In the genomic region with DNA sequence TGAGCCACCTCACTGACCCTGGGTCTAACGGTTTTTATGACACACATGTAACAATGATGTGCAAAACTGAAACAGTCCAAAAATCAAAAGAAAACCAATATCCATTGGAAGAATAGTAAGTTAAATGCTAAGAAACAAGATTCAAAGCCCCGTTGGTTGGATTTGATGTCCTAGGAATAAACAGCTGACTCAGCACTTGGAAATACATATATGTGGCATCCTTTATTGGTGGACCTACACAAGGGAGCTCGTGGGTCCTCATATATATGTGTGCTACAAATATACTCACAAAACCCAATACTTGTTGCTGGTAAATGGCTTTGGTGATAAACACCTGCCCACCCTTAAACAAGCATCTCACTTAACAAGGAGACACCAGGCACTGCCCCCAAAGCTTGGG, we compare ENCODE assay signal across 23 mouse cellular contexts.
"Had no signal": no experiment of that assay in that cellular context is flagged by ENCODE, and none has a peak within 500 bp of the region (broad histone marks: within the 10 kb centered on the region; RNA-seq: fewer than 3 reads in every experiment).

No protein-coding gene starts in this region.

- DNase-seq: kidney, adult 11 months; kidney, adult 18-20 months; layer of hippocampus, adult 9-11 months; layer of hippocampus, postnatal 36 days had no signal

- H3K36me3 ChIP-seq: heart, embryonic 10.5 days; heart, embryonic 12.5 days; heart, embryonic 13.5 days; heart, embryonic 15.5 days; hindbrain, embryonic 10.5 days; hindbrain, embryonic 12.5 days; hindbrain, embryonic 13.5 days; hindbrain, embryonic 15.5 days; intestine, embryonic 15.5 days; kidney, embryonic 15.5 days had no signal

- H3K4me2 ChIP-seq: heart, embryonic 11.5 days; heart, embryonic 12.5 days; heart, embryonic 13.5 days; heart, embryonic 15.5 days; hindbrain, embryonic 12.5 days; hindbrain, embryonic 13.5 days; hindbrain, embryonic 14.5 days; hindbrain, embryonic 15.5 days; intestine, embryonic 15.5 days; kidney, embryonic 15.5 days had no signal

- H3K27me3 ChIP-seq: heart, embryonic 12.5 days; heart, embryonic 13.5 days; heart, embryonic 15.5 days; hindbrain, embryonic 12.5 days; hindbrain, embryonic 13.5 days; hindbrain, embryonic 15.5 days; intestine, embryonic 15.5 days; kidney, embryonic 15.5 days had no signal

- H3K9ac ChIP-seq: heart, embryonic 12.5 days; heart, embryonic 13.5 days; heart, embryonic 15.5 days; hindbrain, embryonic 12.5 days; hindbrain, embryonic 13.5 days; hindbrain, embryonic 14.5 days; hindbrain, embryonic 15.5 days; intestine, embryonic 15.5 days; kidney, embryonic 15.5 days had no signal

- H3K4me1 ChIP-seq: kidney, embryonic 15.5 days had no signal

- ATAC-seq: hindbrain, embryonic 16.5 days; hindbrain, postnatal 0 days; inflammation-experienced regulatory T-cells, adult 6 months; intestine, embryonic 15.5 days; intestine, postnatal 0 days had no signal

- H3K27ac ChIP-seq: heart, embryonic 10.5 days; heart, embryonic 13.5 days; heart, embryonic 15.5 days; hindbrain, embryonic 10.5 days; hindbrain, embryonic 12.5 days; hindbrain, embryonic 13.5 days; hindbrain, embryonic 14.5 days; hindbrain, embryonic 15.5 days; hindbrain, postnatal 0 days; intestine, embryonic 15.5 days; kidney, embryonic 15.5 days; kidney, postnatal 0 days; left cerebral cortex, adult 2 months had no signal

- H3K9me3 ChIP-seq: heart, embryonic 10.5 days; heart, embryonic 12.5 days; heart, embryonic 13.5 days; heart, embryonic 15.5 days; hindbrain, embryonic 10.5 days; hindbrain, embryonic 12.5 days; hindbrain, embryonic 13.5 days; hindbrain, embryonic 15.5 days; intestine, embryonic 15.5 days; kidney, embryonic 15.5 days had no signal

- H3K4me3 ChIP-seq: heart, embryonic 10.5 days; heart, embryonic 12.5 days; heart, embryonic 13.5 days; heart, embryonic 15.5 days; hindbrain, embryonic 10.5 days; hindbrain, embryonic 12.5 days; hindbrain, embryonic 13.5 days; hindbrain, embryonic 15.5 days; intestine, embryonic 15.5 days; kidney, embryonic 15.5 days; layer of hippocampus, adult 2 months; left cerebral cortex, adult 2 months had no signal
